Mouse (Mus musculus): ENCODE data around the gene Obsl1. TPM values are rescaled to one million over a fixed set of nuclear protein-coding genes. Genes with fewer than 3 reads are reported as not detected.

The Obsl1 gene
- total and polyA plus RNA-seq, 3 experiments: 0.08 to 1.2 TPM; not detected in 1

DNA sequence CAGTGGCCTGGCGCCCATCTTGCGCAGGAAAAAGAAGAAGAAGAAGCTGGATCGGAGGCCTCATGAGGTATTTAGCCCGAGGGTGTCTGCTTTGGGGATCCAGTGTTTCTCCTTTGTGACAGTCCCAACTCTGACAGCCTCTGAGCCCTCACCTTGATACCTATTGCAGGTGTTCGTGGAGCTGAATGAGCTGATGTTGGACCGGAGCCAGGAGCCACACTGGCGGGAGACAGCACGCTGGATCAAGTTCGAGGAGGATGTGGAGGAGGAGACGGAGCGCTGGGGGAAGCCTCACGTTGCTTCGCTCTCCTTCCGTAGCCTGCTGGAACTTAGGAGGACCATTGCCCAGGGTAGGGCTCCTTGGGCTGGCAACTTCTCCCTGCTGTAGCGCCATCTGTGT, 44.3 kb upstream of the Obsl1 start:
- Histone ChIP-seq H3K27me3 (ENCODE audit: control insufficient read depth in 1 of 2, insufficient read depth in 2 of 2, low read length in 2 of 2) (no peaks in the 10 kb centered on the region), H3K4me1 (ENCODE audit: control insufficient read depth in 1 of 2, insufficient read depth in 2 of 2, low read length in 2 of 2) (no peaks in the 10 kb centered on the region), H3K79me2 (ENCODE audit: control insufficient read depth, insufficient read depth, low read length, poor library complexity) (no peaks in the 10 kb centered on the region), H3K4me3 (ENCODE audit: control insufficient read depth in 1 of 2, insufficient read depth in 1 of 2, low read depth in 2 of 2, low read length in 2 of 2) (no peak overlapping the region), H3K36me3 (ENCODE audit: control insufficient read depth in 1 of 2, insufficient read depth in 2 of 2, low read length in 2 of 2) (no peaks in the 10 kb centered on the region), H3K9me3 (replicated peaks; ENCODE audit: insufficient read depth, low read length) (no peaks in the 10 kb centered on the region), H3K9ac (ENCODE audit: control insufficient read depth, low read depth, low read length, poor library complexity, severe bottlenecking) (no peak overlapping the region), H3K27ac (ENCODE audit: control insufficient read depth, low read depth, low read length) (no peak overlapping the region)
- no peak for DNase-seq (ENCODE audit: low read depth, low spot score)
- TF ChIP-seq HCFC1 (IDR thresholded peaks at IDR 0.05; ENCODE audit: low read depth, low read length) (no peak), CHD1 (IDR thresholded peaks at IDR 0.05; ENCODE audit: low read depth, low read length) (no peak), UBTF (IDR thresholded peaks at IDR 0.05; ENCODE audit: borderline replicate concordance, insufficient read depth, low read depth, low read length) (no peak), TAL1 (IDR thresholded peaks at IDR 0.05; ENCODE audit: low read length) (no peak), ETS1 (IDR thresholded peaks at IDR 0.05; ENCODE audit: low read depth, low read length) (no peak), TBP (IDR thresholded peaks at IDR 0.05; ENCODE audit: low read depth, low read length) (no peak), MEF2A (IDR thresholded peaks at IDR 0.05; ENCODE audit: extremely low read depth, insufficient replicate concordance, low read depth, low read length, poor library complexity, severe bottlenecking) (no peak)

DNA sequence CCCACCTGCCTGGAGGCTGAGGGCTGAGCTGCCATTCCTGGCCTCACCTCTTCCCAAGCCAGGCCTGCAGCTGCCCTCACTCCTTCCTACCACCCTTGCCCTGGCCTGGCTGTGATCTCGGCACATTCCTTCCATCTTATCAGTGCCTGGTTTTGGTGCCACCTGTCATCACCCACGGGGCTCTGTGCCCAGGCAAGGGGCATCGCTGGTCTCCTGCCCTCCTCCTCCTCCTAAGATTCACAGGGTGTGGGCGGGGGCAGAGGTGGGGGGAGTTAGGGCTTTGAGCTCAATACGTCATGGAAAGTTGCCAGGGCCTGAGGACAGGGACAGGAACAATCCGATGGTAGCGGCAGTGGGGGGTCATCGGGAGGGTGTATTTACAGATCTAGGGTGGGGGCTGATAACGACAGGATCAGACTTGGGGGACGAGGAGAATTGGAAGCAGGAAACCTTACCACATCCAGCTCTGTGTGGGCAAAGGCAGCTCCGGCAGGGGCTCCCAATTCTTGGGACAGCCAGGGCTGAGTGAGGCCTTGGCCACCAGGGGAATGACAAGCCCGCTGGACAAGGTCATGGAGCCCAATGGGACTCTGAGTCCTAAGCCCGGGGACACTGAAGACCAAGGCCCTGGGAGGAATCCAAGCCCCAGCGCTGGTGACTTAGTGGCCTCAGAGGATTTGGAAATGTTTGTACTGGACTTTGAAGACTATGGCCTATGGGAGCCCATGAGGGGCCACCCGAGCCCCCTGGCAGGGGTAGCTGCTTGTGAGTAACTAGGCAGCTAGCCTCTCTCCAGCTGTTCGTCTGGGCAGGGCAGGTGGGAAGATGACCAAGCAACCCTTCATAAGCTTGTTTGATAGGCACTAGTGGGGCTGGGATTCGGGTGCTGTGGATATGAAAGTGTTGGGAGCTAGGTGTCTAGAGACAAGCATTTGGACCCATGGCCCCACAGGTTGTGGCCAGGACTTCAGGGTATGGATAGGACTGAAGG, 43.3 kb upstream of the Obsl1 start:
- no peaks in the 10 kb centered on the region for H3K36me3 ChIP-seq (ENCODE audit: control insufficient read depth in 1 of 2, insufficient read depth in 2 of 2, low read length in 2 of 2)
- H3K9ac ChIP-seq (ENCODE audit: control insufficient read depth, low read depth, low read length, poor library complexity, severe bottlenecking): no peak overlapping the region
- no peak overlapping the region for H3K27ac ChIP-seq (ENCODE audit: control insufficient read depth, low read depth, low read length)
- H3K27me3 ChIP-seq (ENCODE audit: control insufficient read depth in 1 of 2, insufficient read depth in 2 of 2, low read length in 2 of 2): no peaks in the 10 kb centered on the region
- no peaks in the 10 kb centered on the region for H3K4me1 ChIP-seq (ENCODE audit: control insufficient read depth in 1 of 2, insufficient read depth in 2 of 2, low read length in 2 of 2)
- TF ChIP-seq TCF12 (IDR thresholded peaks at IDR 0.05; ENCODE audit: low read depth, low read length) (no peak), E2F4 (IDR thresholded peaks at IDR 0.05; ENCODE audit: borderline replicate concordance, low read depth, low read length) (no peak), GABPA (IDR thresholded peaks at IDR 0.05; ENCODE audit: low read depth, low read length) (no peak), KAT2A (conservative IDR thresholded peaks at IDR 0.05; ENCODE audit: low read depth, low read length) (no peak), MXI1 (IDR thresholded peaks at IDR 0.05; ENCODE audit: low read depth, low read length) (no peak)
- H3K79me2 ChIP-seq (ENCODE audit: control insufficient read depth, insufficient read depth, low read length, poor library complexity): no peaks in the 10 kb centered on the region
- H3K4me3 ChIP-seq (ENCODE audit: control insufficient read depth in 1 of 2, insufficient read depth in 1 of 2, low read depth in 2 of 2, low read length in 2 of 2): no peak overlapping the region
- no peak for DNase-seq (ENCODE audit: low read depth, low spot score)
- no peaks in the 10 kb centered on the region for H3K9me3 ChIP-seq (replicated peaks; ENCODE audit: insufficient read depth, low read length)

DNA sequence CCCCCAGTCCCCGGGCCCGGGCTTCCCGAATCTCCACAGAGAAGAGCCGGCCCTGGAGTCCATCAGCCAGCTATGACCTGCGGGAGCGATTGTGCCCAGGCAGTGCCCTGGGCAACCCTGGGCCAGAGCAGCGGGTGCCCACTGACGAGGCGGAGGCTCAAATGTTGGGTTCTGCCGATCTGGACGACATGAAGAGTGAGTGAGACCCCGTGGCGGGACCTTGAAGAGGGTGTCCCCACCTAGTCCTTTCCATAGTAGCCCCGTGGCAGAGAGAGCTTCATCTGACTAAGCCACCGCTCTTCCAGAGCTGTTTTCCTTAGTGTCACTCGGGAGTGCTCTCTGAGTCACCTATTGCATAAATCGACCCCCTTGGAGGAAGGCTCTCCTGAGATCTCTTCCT, 42.6 kb upstream of the Obsl1 start:
- no peaks in the 10 kb centered on the region for H3K4me1 ChIP-seq (ENCODE audit: control insufficient read depth in 1 of 2, insufficient read depth in 2 of 2, low read length in 2 of 2)
- no peak overlapping the region for H3K27ac ChIP-seq (ENCODE audit: control insufficient read depth, low read depth, low read length)
- no peaks in the 10 kb centered on the region for H3K27me3 ChIP-seq (ENCODE audit: control insufficient read depth in 1 of 2, insufficient read depth in 2 of 2, low read length in 2 of 2)
- H3K36me3 ChIP-seq (ENCODE audit: control insufficient read depth in 1 of 2, insufficient read depth in 2 of 2, low read length in 2 of 2): no peaks in the 10 kb centered on the region
- DNase-seq (ENCODE audit: low read depth, low spot score): no peak
- H3K9me3 ChIP-seq (replicated peaks; ENCODE audit: insufficient read depth, low read length): no peaks in the 10 kb centered on the region
- TF ChIP-seq POLR2AphosphoS2 (IDR thresholded peaks at IDR 0.05; ENCODE audit: low read length): no peak
- TF ChIP-seq ZMIZ1 (IDR thresholded peaks at IDR 0.05; ENCODE audit: low read depth, low read length): no peak
- no peaks in the 10 kb centered on the region for H3K79me2 ChIP-seq (ENCODE audit: control insufficient read depth, insufficient read depth, low read length, poor library complexity)
- H3K4me3 ChIP-seq (ENCODE audit: control insufficient read depth in 1 of 2, insufficient read depth in 1 of 2, low read depth in 2 of 2, low read length in 2 of 2): no peak overlapping the region
- H3K9ac ChIP-seq (ENCODE audit: control insufficient read depth, low read depth, low read length, poor library complexity, severe bottlenecking): no peak overlapping the region

Data from MEL (cell line).